Mouse (Mus musculus): ENCODE data around the gene Cxcl12. TPM values are rescaled to one million over a fixed set of nuclear protein-coding genes. Genes with fewer than 3 reads are reported as not detected.
A peak's percentile ranks its signal among the peaks of the same experiment; 100 is the strongest.

Cxcl12 gene
- polyA plus RNA-seq (2014; fragmentation: Nextera tagmentation; extraction: Ambion mirVana), result 90.7 and 109 TPM in 2 replicates

DNA sequence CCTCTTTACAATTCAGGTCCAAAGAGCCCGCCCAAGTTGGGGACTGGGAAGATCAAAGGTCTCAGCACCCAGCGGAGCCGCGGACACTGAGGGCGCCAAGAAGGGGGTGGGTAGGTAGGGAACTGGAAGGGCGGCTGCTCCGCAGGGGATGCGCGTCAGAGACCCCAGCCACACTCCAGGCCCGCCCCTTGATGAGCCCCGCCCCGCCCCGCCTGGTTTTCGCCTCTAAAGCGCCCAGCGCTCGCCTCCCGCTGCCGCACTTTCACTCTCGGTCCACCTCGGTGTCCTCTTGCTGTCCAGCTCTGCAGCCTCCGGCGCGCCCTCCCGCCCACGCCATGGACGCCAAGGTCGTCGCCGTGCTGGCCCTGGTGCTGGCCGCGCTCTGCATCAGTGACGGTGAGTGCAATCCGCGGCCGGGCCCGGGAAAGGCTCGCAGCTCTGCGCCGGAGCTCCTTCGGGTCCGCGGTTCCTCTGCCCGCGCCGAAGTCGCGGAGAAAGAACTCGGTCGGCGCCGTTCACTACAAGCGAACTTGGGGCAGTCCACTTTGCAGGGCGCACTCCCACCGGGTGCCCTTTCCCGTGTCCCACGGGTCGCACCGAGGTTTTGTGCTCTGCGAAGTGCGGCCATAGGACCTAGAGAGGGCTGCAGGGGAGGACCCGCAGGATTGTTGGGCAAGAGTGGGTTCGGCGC lies at the start of gene Cxcl12:
TSS of gene Cxcl12 (plus strand) at position 215 of the 691 bp plus-strand sequence.
- peak; percentile 73 for ATAC-seq (ENCODE audit: low FRiP score, low TSS enrichment)
- WGBS, result 2% methylated on average over 53 of the region's 64 CpGs
- Histone ChIP-seq H3K4me3 (ENCODE audit: low read length) (peak within 1 kb of the TSS; percentile 74), H3K4me1 (ENCODE audit: control insufficient read depth, insufficient read depth, low read length) (peaks cover 9% of the 10 kb centered on the region), H3K9ac (ENCODE audit: low read depth, low read length) (peak within 1 kb of the TSS; percentile 77), H3K36me3 (ENCODE audit: control insufficient read depth, insufficient read depth, low read length) (0 out of 2 replicates have a peak, but pooled peaks cover 4% of the 10 kb centered on the region), H3K4me2 (replicated peaks; ENCODE audit: low read depth, low read length) (peak within 1 kb of the TSS; percentile 96), H3K9me3 (ENCODE audit: control insufficient read depth, low read length) (no peaks in the 10 kb centered on the region), H3K27me3 (ENCODE audit: control insufficient read depth, insufficient read depth, low read length) (0 out of 2 replicates have a peak, but pooled peaks cover 4% of the 10 kb centered on the region), H3K27ac (ENCODE audit: low read depth, low read length) (peak within 1 kb of the TSS; percentile 38; the same call in 1 of the 2 replicates)

DNA sequence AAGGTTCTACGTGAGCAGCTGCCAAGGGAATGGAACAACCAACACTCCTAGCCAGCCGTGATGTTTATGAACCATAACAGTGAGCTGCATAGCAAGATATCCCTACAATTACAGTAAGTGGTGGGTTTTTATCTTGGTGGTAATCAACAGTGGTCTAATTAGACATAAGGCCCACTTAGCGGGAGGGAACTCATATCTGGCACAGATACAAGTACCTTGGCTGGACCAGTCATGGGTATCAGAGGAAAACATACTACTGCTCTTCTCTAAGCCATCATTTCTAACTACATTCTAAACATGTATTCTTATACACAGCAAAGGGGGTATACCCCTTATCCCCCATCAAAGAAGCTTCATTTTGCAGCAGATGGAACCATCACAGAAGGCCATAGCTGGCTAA lies 46.3 kb upstream of the Cxcl12 start:
- H3K27ac ChIP-seq (ENCODE audit: low read depth, low read length), result no peak overlapping the region
- no peaks in the 10 kb centered on the region for H3K36me3 ChIP-seq (ENCODE audit: control insufficient read depth, insufficient read depth, low read length)
- no peaks in the 10 kb centered on the region for H3K27me3 ChIP-seq (ENCODE audit: control insufficient read depth, insufficient read depth, low read length)
- 88% methylated on average over 3 of the region's 3 CpGs for WGBS
- no peak overlapping the region for H3K4me3 ChIP-seq (ENCODE audit: low read length)
- no peak overlapping the region for H3K4me2 ChIP-seq (replicated peaks; ENCODE audit: low read depth, low read length)
- H3K4me1 ChIP-seq (ENCODE audit: control insufficient read depth, insufficient read depth, low read length), result no peaks in the 10 kb centered on the region
- no peak for ATAC-seq (ENCODE audit: low FRiP score, low TSS enrichment)
- no peak overlapping the region for H3K9ac ChIP-seq (ENCODE audit: low read depth, low read length)
- no peaks in the 10 kb centered on the region for H3K9me3 ChIP-seq (ENCODE audit: control insufficient read depth, low read length)

GRCm38 (mm10) chr6:117126356-117126755 lies 42.0 kb upstream of the Cxcl12 start:
- 93% methylated on average over 1 of the region's 1 CpGs for WGBS
- H3K9ac ChIP-seq (ENCODE audit: low read depth, low read length), result no peak overlapping the region
- H3K36me3 ChIP-seq (ENCODE audit: control insufficient read depth, insufficient read depth, low read length), result no peaks in the 10 kb centered on the region
- peaks cover 24% of the 10 kb centered on the region; the same call in 1 of the 2 replicates for H3K4me1 ChIP-seq (ENCODE audit: control insufficient read depth, insufficient read depth, low read length)
- H3K4me2 ChIP-seq (replicated peaks; ENCODE audit: low read depth, low read length), result no peak overlapping the region
- no peak overlapping the region for H3K27ac ChIP-seq (ENCODE audit: low read depth, low read length)
- H3K9me3 ChIP-seq (ENCODE audit: control insufficient read depth, low read length), result no peaks in the 10 kb centered on the region
- no peak overlapping the region for H3K4me3 ChIP-seq (ENCODE audit: low read length)
- no peak for ATAC-seq (ENCODE audit: low FRiP score, low TSS enrichment)
- H3K27me3 ChIP-seq (ENCODE audit: control insufficient read depth, insufficient read depth, low read length), result no peaks in the 10 kb centered on the region

DNA sequence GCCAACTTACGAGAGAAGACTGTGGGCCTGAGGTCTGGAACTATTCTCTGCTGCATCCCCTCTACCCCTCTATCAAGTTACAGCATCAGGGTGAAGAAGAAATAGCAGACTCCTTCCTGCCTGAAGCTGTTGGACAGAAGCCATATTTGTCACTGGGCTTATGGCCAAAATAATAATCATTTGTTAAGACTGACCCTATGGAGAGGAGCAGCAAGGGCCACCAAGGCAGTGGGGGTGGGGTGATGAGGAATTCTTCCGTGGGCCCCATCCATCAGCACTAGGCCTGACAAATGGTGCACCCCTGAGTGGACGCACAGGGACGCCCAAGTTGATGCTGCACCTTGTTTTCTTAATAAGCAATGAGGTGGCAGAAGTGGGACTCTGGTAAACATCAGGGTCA lies 38.9 kb upstream of the Cxcl12 start:
- WGBS, result 32% methylated on average over 4 of the region's 4 CpGs
- no peaks in the 10 kb centered on the region for H3K9me3 ChIP-seq (ENCODE audit: control insufficient read depth, low read length)
- H3K4me2 ChIP-seq (replicated peaks; ENCODE audit: low read depth, low read length), result no peak overlapping the region
- no peaks in the 10 kb centered on the region for H3K36me3 ChIP-seq (ENCODE audit: control insufficient read depth, insufficient read depth, low read length)
- no peak overlapping the region for H3K27ac ChIP-seq (ENCODE audit: low read depth, low read length)
- no peaks in the 10 kb centered on the region for H3K27me3 ChIP-seq (ENCODE audit: control insufficient read depth, insufficient read depth, low read length)
- H3K4me3 ChIP-seq (ENCODE audit: low read length), result no peak overlapping the region
- no peak overlapping the region for H3K9ac ChIP-seq (ENCODE audit: low read depth, low read length)
- peaks cover 27% of the 10 kb centered on the region; the same call in 1 of the 2 replicates for H3K4me1 ChIP-seq (ENCODE audit: control insufficient read depth, insufficient read depth, low read length)
- ATAC-seq (ENCODE audit: low FRiP score, low TSS enrichment), result 0 out of 2 replicates have a peak, but pooled peaks have one; percentile 28

GRCm38 (mm10) chr6:117130680-117131111 lies 37.6 kb upstream of the Cxcl12 start:
- H3K27ac ChIP-seq (ENCODE audit: low read depth, low read length), result no peak overlapping the region
- no peak overlapping the region for H3K9ac ChIP-seq (ENCODE audit: low read depth, low read length)
- no peaks in the 10 kb centered on the region for H3K36me3 ChIP-seq (ENCODE audit: control insufficient read depth, insufficient read depth, low read length)
- peak overlapping the region; percentile 42 for H3K4me2 ChIP-seq (replicated peaks; ENCODE audit: low read depth, low read length)
- no peaks in the 10 kb centered on the region for H3K9me3 ChIP-seq (ENCODE audit: control insufficient read depth, low read length)
- peaks cover 27% of the 10 kb centered on the region; the same call in 1 of the 2 replicates for H3K4me1 ChIP-seq (ENCODE audit: control insufficient read depth, insufficient read depth, low read length)
- 9% methylated on average over 15 of the region's 15 CpGs for WGBS
- H3K4me3 ChIP-seq (ENCODE audit: low read length), result peak overlapping the region; percentile 28
- ATAC-seq (ENCODE audit: low FRiP score, low TSS enrichment), result peak; percentile 78
- no peaks in the 10 kb centered on the region for H3K27me3 ChIP-seq (ENCODE audit: control insufficient read depth, insufficient read depth, low read length)

DNA sequence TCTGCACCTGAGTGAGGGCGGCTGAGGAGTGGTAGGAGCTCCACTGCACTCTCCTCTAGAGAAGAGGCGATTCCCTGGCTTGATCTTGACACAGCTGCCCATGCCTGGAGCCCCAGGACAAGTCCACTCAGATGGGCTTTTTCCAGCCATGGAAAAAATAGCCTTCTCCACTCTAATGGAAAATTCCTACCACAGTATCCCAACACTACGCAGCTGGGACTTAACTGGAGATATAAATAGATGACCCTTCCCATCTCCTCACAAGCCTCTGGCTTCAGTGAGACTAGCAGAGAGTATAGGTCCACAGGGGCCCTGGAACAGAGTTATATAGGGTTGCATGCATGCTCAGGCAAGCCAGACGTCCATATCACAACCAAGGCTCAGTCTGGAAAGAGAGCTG lies 33.8 kb upstream of the Cxcl12 start:
- no peaks in the 10 kb centered on the region for H3K9me3 ChIP-seq (ENCODE audit: control insufficient read depth, low read length)
- H3K4me1 ChIP-seq (ENCODE audit: control insufficient read depth, insufficient read depth, low read length), result peaks cover 18% of the 10 kb centered on the region; the same call in 1 of the 2 replicates
- H3K4me2 ChIP-seq (replicated peaks; ENCODE audit: low read depth, low read length), result no peak overlapping the region
- H3K27ac ChIP-seq (ENCODE audit: low read depth, low read length), result no peak overlapping the region
- H3K9ac ChIP-seq (ENCODE audit: low read depth, low read length), result no peak overlapping the region
- no peaks in the 10 kb centered on the region for H3K27me3 ChIP-seq (ENCODE audit: control insufficient read depth, insufficient read depth, low read length)
- 71% methylated on average over 4 of the region's 4 CpGs for WGBS
- H3K36me3 ChIP-seq (ENCODE audit: control insufficient read depth, insufficient read depth, low read length), result no peaks in the 10 kb centered on the region
- no peak overlapping the region for H3K4me3 ChIP-seq (ENCODE audit: low read length)
- no peak for ATAC-seq (ENCODE audit: low FRiP score, low TSS enrichment)

DNA sequence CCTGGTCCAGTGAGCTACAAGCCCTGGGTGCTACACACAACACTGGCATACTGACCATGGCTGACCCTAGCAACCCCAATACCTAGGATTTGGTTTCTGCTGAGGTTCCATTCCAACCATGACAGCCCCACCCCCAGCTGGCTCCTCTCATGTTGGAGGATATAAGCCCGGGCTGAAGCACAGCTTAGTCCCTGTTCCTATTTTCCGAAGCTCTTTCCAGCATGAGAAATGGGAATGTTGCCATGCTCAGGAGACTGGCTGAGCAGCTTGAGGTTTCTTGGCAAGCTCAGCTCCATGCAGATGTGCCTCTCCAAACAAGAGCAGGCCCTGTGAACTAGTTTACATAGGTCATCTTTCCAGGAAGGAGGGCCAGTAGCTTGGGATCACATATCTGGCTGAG lies 30.6 kb upstream of the Cxcl12 start:
- ATAC-seq (ENCODE audit: low FRiP score, low TSS enrichment), result no peak
- Histone ChIP-seq H3K4me1 (ENCODE audit: control insufficient read depth, insufficient read depth, low read length) (no peaks in the 10 kb centered on the region), H3K4me2 (replicated peaks; ENCODE audit: low read depth, low read length) (no peak overlapping the region), H3K9me3 (ENCODE audit: control insufficient read depth, low read length) (no peaks in the 10 kb centered on the region), H3K36me3 (ENCODE audit: control insufficient read depth, insufficient read depth, low read length) (no peaks in the 10 kb centered on the region), H3K27me3 (ENCODE audit: control insufficient read depth, insufficient read depth, low read length) (no peaks in the 10 kb centered on the region), H3K27ac (ENCODE audit: low read depth, low read length) (no peak overlapping the region), H3K9ac (ENCODE audit: low read depth, low read length) (no peak overlapping the region), H3K4me3 (ENCODE audit: low read length) (no peak overlapping the region)
- WGBS, result 83% methylated on average over 2 of the region's 2 CpGs

DNA sequence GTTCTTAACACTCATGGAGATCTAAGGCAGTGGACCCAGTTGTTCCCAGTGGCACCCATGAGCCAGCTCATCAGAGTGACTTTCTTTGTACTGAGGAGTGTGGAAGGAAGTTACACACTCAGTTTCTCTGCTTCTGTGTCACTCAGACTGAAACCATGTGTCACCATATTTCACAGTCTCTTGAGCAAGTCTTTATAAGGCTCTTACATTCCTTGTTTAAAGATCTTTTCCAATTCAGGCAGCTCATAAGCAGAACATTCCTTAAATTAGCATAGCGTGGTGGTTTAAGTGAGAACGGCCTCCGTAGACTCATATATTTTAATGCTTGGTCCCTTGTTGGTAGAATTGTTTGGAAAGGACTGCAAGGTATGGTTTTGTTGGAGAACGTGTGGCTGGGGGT lies 27.4 kb upstream of the Cxcl12 start:
- H3K9me3 ChIP-seq (ENCODE audit: control insufficient read depth, low read length), result no peaks in the 10 kb centered on the region
- ATAC-seq (ENCODE audit: low FRiP score, low TSS enrichment), result no peak
- H3K9ac ChIP-seq (ENCODE audit: low read depth, low read length), result no peak overlapping the region
- no peaks in the 10 kb centered on the region for H3K4me1 ChIP-seq (ENCODE audit: control insufficient read depth, insufficient read depth, low read length)
- no peak overlapping the region for H3K4me3 ChIP-seq (ENCODE audit: low read length)
- H3K36me3 ChIP-seq (ENCODE audit: control insufficient read depth, insufficient read depth, low read length), result no peaks in the 10 kb centered on the region
- no peak overlapping the region for H3K4me2 ChIP-seq (replicated peaks; ENCODE audit: low read depth, low read length)
- no peak overlapping the region for H3K27ac ChIP-seq (ENCODE audit: low read depth, low read length)
- H3K27me3 ChIP-seq (ENCODE audit: control insufficient read depth, insufficient read depth, low read length), result no peaks in the 10 kb centered on the region
- WGBS, result 86% methylated on average over 4 of the region's 4 CpGs

DNA sequence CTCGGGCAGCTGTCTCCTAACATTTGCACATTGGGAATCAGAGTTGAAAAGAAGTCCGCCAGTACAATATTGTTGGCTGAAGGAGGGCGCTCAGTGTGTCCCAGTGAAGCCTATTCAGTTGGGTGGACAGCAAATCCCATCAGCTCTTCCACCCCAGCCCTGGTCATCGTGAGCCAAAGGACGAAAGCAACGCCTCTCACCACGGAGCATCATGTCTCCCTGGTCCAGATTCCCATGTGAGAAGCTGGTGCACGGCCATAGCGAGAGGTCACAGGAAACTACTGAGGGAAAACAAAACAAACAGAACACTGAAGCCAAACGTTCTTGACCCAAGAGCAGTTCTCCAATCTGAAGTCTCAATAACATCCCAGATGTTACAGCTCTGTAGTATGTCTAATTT lies 21.4 kb upstream of the Cxcl12 start:
- no peaks in the 10 kb centered on the region for H3K36me3 ChIP-seq (ENCODE audit: control insufficient read depth, insufficient read depth, low read length)
- H3K4me3 ChIP-seq (ENCODE audit: low read length), result no peak overlapping the region
- no peak for ATAC-seq (ENCODE audit: low FRiP score, low TSS enrichment)
- H3K4me2 ChIP-seq (replicated peaks; ENCODE audit: low read depth, low read length), result no peak overlapping the region
- H3K9ac ChIP-seq (ENCODE audit: low read depth, low read length), result no peak overlapping the region
- H3K9me3 ChIP-seq (ENCODE audit: control insufficient read depth, low read length), result no peaks in the 10 kb centered on the region
- WGBS, result 67% methylated on average over 10 of the region's 10 CpGs
- no peaks in the 10 kb centered on the region for H3K4me1 ChIP-seq (ENCODE audit: control insufficient read depth, insufficient read depth, low read length)
- H3K27ac ChIP-seq (ENCODE audit: low read depth, low read length), result no peak overlapping the region
- H3K27me3 ChIP-seq (ENCODE audit: control insufficient read depth, insufficient read depth, low read length), result no peaks in the 10 kb centered on the region

Data from kidney, embryonic 14.5 days (tissue).